Mouse (Mus musculus): ENCODE measurements at regions not wholly inside any gene's neighbourhood (a gene's known extent, or its start where the extent isn't known, plus 50 kb on each side); places are given as distances from the start of the nearest gene placed in this dataset.

- peak; percentile 90 for DNase-seq (ENCODE audit: inconsistent ontology term)
These were observed 184.5 kb upstream of the Foxn2 start for GRCm38 (mm10) chr17:88255744-88256598.

GRCm38 (mm10) chr17:88256599-88257544 lies 183.6 kb upstream of the Foxn2 start:
- DNase-seq (ENCODE audit: inconsistent ontology term) = peak; percentile 86

GRCm38 (mm10) chr17:88258361-88258796 lies 182.1 kb upstream of the Foxn2 start:
- DNase-seq (ENCODE audit: inconsistent ontology term) = no peak

- DNase-seq (ENCODE audit: inconsistent ontology term) = no peak
These were observed 180.3 kb upstream of the Foxn2 start for GRCm38 (mm10) chr17:88260176-88260575.

GRCm38 (mm10) chr17:88260826-88261225 lies 179.7 kb upstream of the Foxn2 start:
- no peak for DNase-seq (ENCODE audit: inconsistent ontology term)

- DNase-seq (ENCODE audit: inconsistent ontology term) = no peak
These were observed 179.0 kb upstream of the Foxn2 start for GRCm38 (mm10) chr17:88261556-88261955.

GRCm38 (mm10) chr17:88262326-88263187 lies 178.0 kb upstream of the Foxn2 start:
- peak; percentile 50 for DNase-seq (ENCODE audit: inconsistent ontology term)

- no peak for DNase-seq (ENCODE audit: inconsistent ontology term)
These were observed 175.2 kb upstream of the Foxn2 start for GRCm38 (mm10) chr17:88265291-88265690.

- no peak for DNase-seq (ENCODE audit: inconsistent ontology term)
These were observed 172.3 kb upstream of the Foxn2 start for GRCm38 (mm10) chr17:88268216-88268615.

- no peak for DNase-seq (ENCODE audit: inconsistent ontology term)
These were observed 171.7 kb upstream of the Foxn2 start for GRCm38 (mm10) chr17:88268802-88269201.

- no peak for DNase-seq (ENCODE audit: inconsistent ontology term)
These were observed 169.6 kb upstream of the Foxn2 start for GRCm38 (mm10) chr17:88270896-88271295.

- DNase-seq (ENCODE audit: inconsistent ontology term) = no peak
These were observed 168.3 kb upstream of the Foxn2 start for GRCm38 (mm10) chr17:88272161-88272560.

- no peak for DNase-seq (ENCODE audit: inconsistent ontology term)
These were observed 167.0 kb upstream of the Foxn2 start for GRCm38 (mm10) chr17:88273520-88273919.

GRCm38 (mm10) chr17:88274003-88274698 lies 166.4 kb upstream of the Foxn2 start:
- peak; percentile 81 for DNase-seq (ENCODE audit: inconsistent ontology term)

- DNase-seq (ENCODE audit: inconsistent ontology term) = peak; percentile 83
These were observed 165.6 kb upstream of the Foxn2 start for GRCm38 (mm10) chr17:88274720-88275433.

GRCm38 (mm10) chr17:88279656-88280055 lies 160.9 kb upstream of the Foxn2 start:
- no peak for DNase-seq (ENCODE audit: inconsistent ontology term)

GRCm38 (mm10) chr17:88282711-88283110 lies 157.8 kb upstream of the Foxn2 start:
- no peak for DNase-seq (ENCODE audit: inconsistent ontology term)

- DNase-seq (ENCODE audit: inconsistent ontology term) = no peak
These were observed 156.0 kb upstream of the Foxn2 start for GRCm38 (mm10) chr17:88284477-88284876.

GRCm38 (mm10) chr17:88287861-88288260 lies 152.7 kb upstream of the Foxn2 start:
- no peak for DNase-seq (ENCODE audit: inconsistent ontology term)

- no peak for DNase-seq (ENCODE audit: inconsistent ontology term)
These were observed 143.0 kb upstream of the Foxn2 start for GRCm38 (mm10) chr17:88297520-88297919.
